Comparison of ENCODE assay signal across 10 mouse cellular contexts in genomic region chr14:24144421-24144820, GRCm38 (mm10).
A peak's percentile ranks its signal among the peaks of the same experiment; 100 is the strongest.
DNase-seq lines count a peak whose midpoint lies in the region; ATAC-seq and TF ChIP-seq lines count a peak whose summit lies in the region.
"Had no signal": no experiment of that assay in that cellular context is flagged by ENCODE, and none has a peak within 500 bp of the region (broad histone marks: within the 10 kb centered on the region; RNA-seq: fewer than 3 reads in every experiment).

No protein-coding gene starts in this region.

- no peak overlapping the region for H3K9ac ChIP-seq in forebrain, embryonic 13.5 days
- no peak overlapping the region for H3K9ac ChIP-seq in forebrain, embryonic 15.5 days (replicated peaks)
- no peak overlapping the region for H3K9ac ChIP-seq in hindbrain, postnatal 0 days (replicated peaks; ENCODE audit: low read length)
- H3K9ac ChIP-seq: intestine, embryonic 15.5 days; limb, embryonic 15.5 days had no signal

- peaks cover 7% of the 10 kb centered on the region for H3K4me1 ChIP-seq in forebrain, embryonic 13.5 days
- no peaks in the 10 kb centered on the region for H3K4me1 ChIP-seq in forebrain, embryonic 15.5 days
- no peaks in the 10 kb centered on the region for H3K4me1 ChIP-seq in hindbrain, postnatal 0 days (ENCODE audit: insufficient read depth, low read length)
- H3K4me1 ChIP-seq: intestine, embryonic 15.5 days; limb, embryonic 15.5 days had no signal

- H3K27me3 ChIP-seq in forebrain, embryonic 13.5 days, result no peaks in the 10 kb centered on the region
- H3K27me3 ChIP-seq in forebrain, embryonic 15.5 days, result no peaks in the 10 kb centered on the region
- H3K27me3 ChIP-seq in hindbrain, postnatal 0 days (ENCODE audit: insufficient read depth, low read length), result no peaks in the 10 kb centered on the region
- H3K27me3 ChIP-seq: intestine, embryonic 15.5 days; limb, embryonic 15.5 days had no signal

- WGBS in forebrain, embryonic 13.5 days, result 48% methylated on average over 8 of the region's 8 CpGs
- WGBS in forebrain, embryonic 15.5 days, result 44% methylated on average over 8 of the region's 8 CpGs
- WGBS in hindbrain, postnatal 0 days, result 22% methylated on average over 8 of the region's 8 CpGs

- no peaks in the 10 kb centered on the region for H3K9me3 ChIP-seq in forebrain, embryonic 13.5 days (replicated peaks)
- no peaks in the 10 kb centered on the region for H3K9me3 ChIP-seq in forebrain, embryonic 15.5 days
- H3K9me3 ChIP-seq in hindbrain, postnatal 0 days (ENCODE audit: low read length), result no peaks in the 10 kb centered on the region
- H3K9me3 ChIP-seq: intestine, embryonic 15.5 days; limb, embryonic 15.5 days had no signal

- no peak for TF ChIP-seq CTCF in hindbrain, postnatal 0 days (IDR thresholded peaks at IDR 0.05; ENCODE audit: low read depth)

- peaks cover 79% of the 10 kb centered on the region for H3K36me3 ChIP-seq in forebrain, embryonic 13.5 days (ENCODE audit: poor library complexity, severe bottlenecking)
- H3K36me3 ChIP-seq in forebrain, embryonic 15.5 days, result peaks cover 47% of the 10 kb centered on the region
- peaks cover 51% of the 10 kb centered on the region for H3K36me3 ChIP-seq in hindbrain, postnatal 0 days (ENCODE audit: insufficient read depth, low read length)

- peak; percentile 42 for DNase-seq in A20 (ENCODE audit: low read depth, low spot score)
- peak; percentile 34 for DNase-seq in embryo, embryonic 9.5 days (ENCODE audit: extremely low spot score)
- DNase-seq in hindbrain, postnatal 0 days (ENCODE audit: low spot score), result peak; percentile 49
- no peak for DNase-seq in layer of hippocampus, postnatal 14 days (ENCODE audit: low spot score in 2 of 2)
- DNase-seq in B cell, adult 2 months, result no peak
- no peak for DNase-seq in frontal cortex, postnatal 10 days (ENCODE audit: low spot score in 2 of 2)

- no peak overlapping the region for H3K4me2 ChIP-seq in forebrain, embryonic 13.5 days
- H3K4me2 ChIP-seq in forebrain, embryonic 15.5 days (replicated peaks), result no peak overlapping the region
- no peak overlapping the region for H3K4me2 ChIP-seq in hindbrain, postnatal 0 days (ENCODE audit: low read depth, low read length)
- H3K4me2 ChIP-seq: intestine, embryonic 15.5 days; limb, embryonic 15.5 days had no signal

- H3K4me3 ChIP-seq in forebrain, embryonic 13.5 days, result no peak overlapping the region
- H3K4me3 ChIP-seq in forebrain, embryonic 15.5 days, result no peak overlapping the region
- H3K4me3 ChIP-seq in hindbrain, postnatal 0 days (ENCODE audit: low read length), result no peak overlapping the region
- H3K4me3 ChIP-seq: intestine, embryonic 15.5 days; limb, embryonic 15.5 days had no signal

- no peak overlapping the region; the same call in 1 of the 2 replicates for H3K27ac ChIP-seq in forebrain, embryonic 13.5 days
- H3K27ac ChIP-seq in forebrain, embryonic 15.5 days (replicated peaks), result no peak overlapping the region; the same call in 1 of the 2 replicates
- H3K27ac ChIP-seq in hindbrain, postnatal 0 days, result no peak overlapping the region
- H3K27ac ChIP-seq: intestine, embryonic 15.5 days; limb, embryonic 15.5 days had no signal

- 0 out of 2 replicates have a peak, but pooled peaks have one; percentile 27 for ATAC-seq in forebrain, embryonic 13.5 days
- ATAC-seq in forebrain, embryonic 15.5 days (replicated peaks), result no peak
- ATAC-seq in hindbrain, postnatal 0 days, result peak; percentile 56; the same call in 1 of the 2 replicates
- ATAC-seq: intestine, embryonic 15.5 days had no signal

Comparison
In these comparisons a context has a peak if more than half of its experiments do, and no peak if none do; other contexts are left out.
1. DNase-seq: peak in A20 (single experiment), embryo, embryonic 9.5 days (single experiment) and hindbrain, postnatal 0 days (single experiment); none in layer of hippocampus, postnatal 14 days (0 of 2), B cell, adult 2 months (0 of 2) and frontal cortex, postnatal 10 days (0 of 2).